Comparison of ENCODE assay signal across 20 mouse cellular contexts in the genomic region with DNA sequence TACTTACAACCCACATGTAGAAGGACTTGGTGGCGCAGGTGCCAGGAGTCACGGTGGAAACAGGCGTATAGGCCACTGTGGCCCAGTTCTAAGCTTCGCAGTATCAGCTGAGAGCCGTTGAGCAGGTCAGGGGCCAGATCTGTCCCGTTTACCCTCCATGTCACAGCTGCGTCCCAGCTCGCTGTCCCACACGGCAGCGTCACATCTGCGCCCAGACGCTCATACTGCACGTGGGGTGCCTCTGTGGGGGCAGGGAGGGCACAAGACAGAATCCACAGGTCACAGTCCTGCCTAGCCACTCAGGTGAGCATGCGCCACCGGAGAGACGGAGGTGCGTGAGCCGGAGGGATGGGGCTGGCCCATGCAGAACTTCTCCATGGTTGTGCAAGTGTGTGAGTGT. TPM values are rescaled to one million over a fixed set of nuclear protein-coding genes. Genes with fewer than 3 reads are reported as not detected.
DNase-seq lines count a peak whose midpoint lies in the region; ATAC-seq and TF ChIP-seq lines count a peak whose summit lies in the region.
"Had no signal": no experiment of that assay in that cellular context is flagged by ENCODE, and none has a peak within 500 bp of the region (broad histone marks: within the 10 kb centered on the region; RNA-seq: fewer than 3 reads in every experiment).

No protein-coding gene starts in this region.

- H3K9ac ChIP-seq in forebrain, embryonic 13.5 days, result 0 out of 2 replicates have a peak overlapping the region, but pooled peaks have one; percentile 2
- no peak overlapping the region for H3K9ac ChIP-seq in forebrain, postnatal 0 days
- no peak overlapping the region for H3K9ac ChIP-seq in hindbrain, embryonic 16.5 days (ENCODE audit: low read depth, low read length)
- H3K9ac ChIP-seq in midbrain, embryonic 13.5 days (replicated peaks), result no peak overlapping the region
- H3K9ac ChIP-seq: embryonic facial prominence, embryonic 15.5 days; hindbrain, embryonic 12.5 days; intestine, embryonic 15.5 days had no signal

- no peak overlapping the region for H3K4me2 ChIP-seq in forebrain, embryonic 13.5 days
- H3K4me2 ChIP-seq in forebrain, postnatal 0 days (ENCODE audit: low read depth), result no peak overlapping the region
- H3K4me2 ChIP-seq in hindbrain, embryonic 16.5 days (ENCODE audit: low read length), result no peak overlapping the region
- no peak overlapping the region for H3K4me2 ChIP-seq in midbrain, embryonic 13.5 days (replicated peaks)
- H3K4me2 ChIP-seq: embryonic facial prominence, embryonic 15.5 days; hindbrain, embryonic 12.5 days; intestine, embryonic 15.5 days had no signal

- peak overlapping the region; percentile 91 for H3K27ac ChIP-seq in forebrain, embryonic 13.5 days
- H3K27ac ChIP-seq in forebrain, postnatal 0 days (ENCODE audit: low read depth, low read length), result no peak overlapping the region
- H3K27ac ChIP-seq in hindbrain, embryonic 10.5 days, result peak overlapping the region; percentile 84; the same call in 1 of the 2 replicates
- no peak overlapping the region for H3K27ac ChIP-seq in hindbrain, embryonic 16.5 days (ENCODE audit: low read depth, low read length)
- peak overlapping the region; percentile 86; the same call in 1 of the 2 replicates for H3K27ac ChIP-seq in midbrain, embryonic 13.5 days
- no peak overlapping the region for H3K27ac ChIP-seq in midbrain, embryonic 10.5 days (replicated peaks)
- H3K27ac ChIP-seq: embryonic facial prominence, embryonic 15.5 days; gastrocnemius, adult 2 months; intestine, embryonic 15.5 days had no signal

- ATAC-seq in forebrain, embryonic 13.5 days, result no peak
- ATAC-seq in forebrain, postnatal 0 days, result no peak
- no peak for ATAC-seq in hindbrain, embryonic 16.5 days
- ATAC-seq in midbrain, embryonic 13.5 days, result no peak
- ATAC-seq: intestine, embryonic 15.5 days had no signal

- H3K36me3 ChIP-seq in forebrain, embryonic 13.5 days (ENCODE audit: poor library complexity, severe bottlenecking), result peaks cover 48% of the 10 kb centered on the region
- H3K36me3 ChIP-seq in forebrain, postnatal 0 days (ENCODE audit: insufficient read depth), result 0 out of 2 replicates have a peak, but pooled peaks cover 6% of the 10 kb centered on the region
- H3K36me3 ChIP-seq in hindbrain, embryonic 10.5 days, result peaks cover 98% of the 10 kb centered on the region
- H3K36me3 ChIP-seq in hindbrain, embryonic 16.5 days (ENCODE audit: control insufficient read depth, insufficient read depth, low read length), result no peaks in the 10 kb centered on the region
- peaks cover 23% of the 10 kb centered on the region for H3K36me3 ChIP-seq in midbrain, embryonic 13.5 days
- H3K36me3 ChIP-seq in midbrain, embryonic 10.5 days, result peaks cover 98% of the 10 kb centered on the region
- H3K36me3 ChIP-seq: embryonic facial prominence, embryonic 15.5 days; intestine, embryonic 15.5 days had no signal

- H3K4me1 ChIP-seq in forebrain, embryonic 13.5 days, result peaks cover 56% of the 10 kb centered on the region
- peaks cover 8% of the 10 kb centered on the region; the same call in 1 of the 2 replicates for H3K4me1 ChIP-seq in forebrain, postnatal 0 days (ENCODE audit: insufficient read depth)
- H3K4me1 ChIP-seq in hindbrain, embryonic 10.5 days (replicated peaks), result peaks cover 70% of the 10 kb centered on the region
- peaks cover 27% of the 10 kb centered on the region for H3K4me1 ChIP-seq in hindbrain, embryonic 16.5 days (ENCODE audit: control insufficient read depth, insufficient read depth, low read depth, low read length)
- peaks cover 60% of the 10 kb centered on the region for H3K4me1 ChIP-seq in midbrain, embryonic 13.5 days (replicated peaks)
- peaks cover 72% of the 10 kb centered on the region for H3K4me1 ChIP-seq in midbrain, embryonic 10.5 days

- H3K4me3 ChIP-seq in forebrain, embryonic 13.5 days, result no peak overlapping the region
- no peak overlapping the region for H3K4me3 ChIP-seq in forebrain, postnatal 0 days (ENCODE audit: low read depth, low read length)
- H3K4me3 ChIP-seq in hindbrain, embryonic 10.5 days, result no peak overlapping the region
- no peak overlapping the region for H3K4me3 ChIP-seq in hindbrain, embryonic 16.5 days (ENCODE audit: low read length)
- H3K4me3 ChIP-seq in midbrain, embryonic 13.5 days (replicated peaks), result no peak overlapping the region
- no peak overlapping the region for H3K4me3 ChIP-seq in midbrain, embryonic 10.5 days
- H3K4me3 ChIP-seq: embryonic facial prominence, embryonic 15.5 days; erythroblast, embryonic 14.5 days; gastrocnemius, adult 2 months; hindbrain, embryonic 12.5 days; intestine, embryonic 15.5 days had no signal

- WGBS in forebrain, embryonic 13.5 days, result 74% methylated on average over 18 of the region's 18 CpGs
- WGBS in forebrain, postnatal 0 days, result 81% methylated on average over 18 of the region's 18 CpGs
- 83% methylated on average over 18 of the region's 18 CpGs for WGBS in hindbrain, embryonic 10.5 days
- 82% methylated on average over 18 of the region's 18 CpGs for WGBS in hindbrain, embryonic 16.5 days
- WGBS in midbrain, embryonic 13.5 days, result 78% methylated on average over 18 of the region's 18 CpGs
- WGBS in midbrain, embryonic 10.5 days, result 89% methylated on average over 18 of the region's 18 CpGs

- no peak for TF ChIP-seq CTCF in forebrain, postnatal 0 days (IDR thresholded peaks at IDR 0.05; ENCODE audit: low read depth)

- H3K9me3 ChIP-seq in forebrain, embryonic 13.5 days (replicated peaks), result no peaks in the 10 kb centered on the region
- no peaks in the 10 kb centered on the region for H3K9me3 ChIP-seq in forebrain, postnatal 0 days (ENCODE audit: low read length)
- H3K9me3 ChIP-seq in hindbrain, embryonic 10.5 days, result no peaks in the 10 kb centered on the region
- H3K9me3 ChIP-seq in hindbrain, embryonic 16.5 days (ENCODE audit: control insufficient read depth, low read length), result no peaks in the 10 kb centered on the region
- no peaks in the 10 kb centered on the region for H3K9me3 ChIP-seq in midbrain, embryonic 13.5 days
- H3K9me3 ChIP-seq in midbrain, embryonic 10.5 days (replicated peaks), result no peaks in the 10 kb centered on the region
- H3K9me3 ChIP-seq: embryonic facial prominence, embryonic 15.5 days; hindbrain, embryonic 12.5 days; intestine, embryonic 15.5 days had no signal

- no peak for DNase-seq in forebrain, postnatal 0 days
- DNase-seq in hindbrain, embryonic 10.5 days (ENCODE audit: low spot score), result no peak
- DNase-seq in midbrain, embryonic 10.5 days (ENCODE audit: low spot score), result no peak
- DNase-seq: adrenal gland, adult 2 months; adrenal gland, postnatal 25 days; cerebellum, adult 18-20 months; cerebellum, adult 9-11 months; cerebellum, postnatal 36 days; gastrocnemius, adult 2 months; gastrocnemius, postnatal 25 days; kidney, adult 18-20 months had no signal

- H3K27me3 ChIP-seq in forebrain, embryonic 13.5 days, result no peaks in the 10 kb centered on the region
- H3K27me3 ChIP-seq in forebrain, postnatal 0 days (ENCODE audit: insufficient read depth, low read length), result no peaks in the 10 kb centered on the region
- H3K27me3 ChIP-seq in hindbrain, embryonic 10.5 days (ENCODE audit: insufficient read depth, poor library complexity, severe bottlenecking), result 0 out of 2 replicates have a peak, but pooled peaks cover 9% of the 10 kb centered on the region
- no peaks in the 10 kb centered on the region for H3K27me3 ChIP-seq in hindbrain, embryonic 16.5 days (replicated peaks; ENCODE audit: control insufficient read depth, insufficient read depth, low read length)
- no peaks in the 10 kb centered on the region for H3K27me3 ChIP-seq in midbrain, embryonic 13.5 days
- H3K27me3 ChIP-seq in midbrain, embryonic 10.5 days (ENCODE audit: low read depth, poor library complexity, severe bottlenecking), result peaks cover 20% of the 10 kb centered on the region
- H3K27me3 ChIP-seq: hindbrain, embryonic 12.5 days; intestine, embryonic 15.5 days had no signal

RNA-seq across cellular contexts. Expression of a gene that starts 26.1 kb away (rescaled TPM):
- polyA plus RNA-seq in forebrain, embryonic 13.5 days (2015; fragmentation: Nextera tagmentation; extraction: Ambion mirVana), result 21.1 and 21.8 TPM in 2 replicates
- total RNA-seq in forebrain, postnatal 0 days (2014; rRNA removed), result 24.7 and 25.9 TPM in 2 replicates
- 13.6 and 14.2 TPM in 2 replicates for polyA plus RNA-seq in forebrain, postnatal 0 days (2015; fragmentation: Nextera tagmentation; extraction: Ambion mirVana)
- 29.7 and 51.6 TPM in 2 replicates for polyA plus RNA-seq in hindbrain, embryonic 10.5 days (2016; fragmentation: Nextera tagmentation; extraction: Ambion mirVana)
- polyA plus RNA-seq in hindbrain, embryonic 16.5 days (2015; fragmentation: Nextera tagmentation; extraction: Ambion mirVana), result 22.5 and 29.5 TPM in 2 replicates
- polyA plus RNA-seq in midbrain, embryonic 13.5 days (2015; fragmentation: Nextera tagmentation; extraction: Ambion mirVana), result 27.6 and 32.7 TPM in 2 replicates
- 27.1 and 35.8 TPM in 2 replicates for polyA plus RNA-seq in midbrain, embryonic 10.5 days (2016; fragmentation: Nextera tagmentation; extraction: Ambion mirVana)
- total RNA-seq: CH12.LX; granulocyte monocyte progenitor cell, adult 5-6 weeks had no signal
- polyA plus RNA-seq: erythroblast, embryonic 14.5 days had no signal

RNA-seq across cellular contexts. Expression of a gene that starts 29.0 kb away (rescaled TPM):
- polyA plus RNA-seq in forebrain, embryonic 13.5 days (2015; fragmentation: Nextera tagmentation; extraction: Ambion mirVana), result 28.1 and 30.7 TPM in 2 replicates
- 16.8 and 17.2 TPM in 2 replicates for total RNA-seq in forebrain, postnatal 0 days (2014; rRNA removed)
- 29.1 and 31.2 TPM in 2 replicates for polyA plus RNA-seq in forebrain, postnatal 0 days (2015; fragmentation: Nextera tagmentation; extraction: Ambion mirVana)
- 84.3 and 91.4 TPM in 2 replicates for polyA plus RNA-seq in hindbrain, embryonic 10.5 days (2016; fragmentation: Nextera tagmentation; extraction: Ambion mirVana)
- polyA plus RNA-seq in hindbrain, embryonic 16.5 days (2015; fragmentation: Nextera tagmentation; extraction: Ambion mirVana), result 46.4 and 46.6 TPM in 2 replicates
- 34.0 and 34.9 TPM in 2 replicates for polyA plus RNA-seq in midbrain, embryonic 13.5 days (2015; fragmentation: Nextera tagmentation; extraction: Ambion mirVana)
- polyA plus RNA-seq in midbrain, embryonic 10.5 days (2016; fragmentation: Nextera tagmentation; extraction: Ambion mirVana), result 69.0 TPM in 2 replicates

RNA-seq across cellular contexts. Expression of a gene that starts 30.7 kb away (rescaled TPM):
- 47.8 and 50.6 TPM in 2 replicates for polyA plus RNA-seq in forebrain, embryonic 13.5 days (2015; fragmentation: Nextera tagmentation; extraction: Ambion mirVana)
- 106 and 130 TPM in 2 replicates for total RNA-seq in forebrain, postnatal 0 days (2014; rRNA removed)
- polyA plus RNA-seq in forebrain, postnatal 0 days (2015; fragmentation: Nextera tagmentation; extraction: Ambion mirVana), result 117 and 122 TPM in 2 replicates
- 27.3 and 50.9 TPM in 2 replicates for polyA plus RNA-seq in hindbrain, embryonic 10.5 days (2016; fragmentation: Nextera tagmentation; extraction: Ambion mirVana)
- 115 and 117 TPM in 2 replicates for polyA plus RNA-seq in hindbrain, embryonic 16.5 days (2015; fragmentation: Nextera tagmentation; extraction: Ambion mirVana)
- polyA plus RNA-seq in midbrain, embryonic 13.5 days (2015; fragmentation: Nextera tagmentation; extraction: Ambion mirVana), result 81.6 and 92.1 TPM in 2 replicates
- 23.2 and 31.4 TPM in 2 replicates for polyA plus RNA-seq in midbrain, embryonic 10.5 days (2016; fragmentation: Nextera tagmentation; extraction: Ambion mirVana)
- total RNA-seq: granulocyte monocyte progenitor cell, adult 5-6 weeks had no signal

RNA-seq across cellular contexts. Expression of a gene that starts 42.5 kb away (rescaled TPM):
- 80.7 and 83.8 TPM in 2 replicates for polyA plus RNA-seq in forebrain, embryonic 13.5 days (2015; fragmentation: Nextera tagmentation; extraction: Ambion mirVana)
- total RNA-seq in forebrain, postnatal 0 days (2014; rRNA removed), result 36.3 and 44.4 TPM in 2 replicates
- 43.0 and 52.0 TPM in 2 replicates for polyA plus RNA-seq in forebrain, postnatal 0 days (2015; fragmentation: Nextera tagmentation; extraction: Ambion mirVana)
- 89.7 and 96.6 TPM in 2 replicates for polyA plus RNA-seq in hindbrain, embryonic 10.5 days (2016; fragmentation: Nextera tagmentation; extraction: Ambion mirVana)
- polyA plus RNA-seq in hindbrain, embryonic 16.5 days (2015; fragmentation: Nextera tagmentation; extraction: Ambion mirVana), result 63.6 and 65.2 TPM in 2 replicates
- 63.9 and 67.4 TPM in 2 replicates for polyA plus RNA-seq in midbrain, embryonic 13.5 days (2015; fragmentation: Nextera tagmentation; extraction: Ambion mirVana)
- 86.4 and 91.5 TPM in 2 replicates for polyA plus RNA-seq in midbrain, embryonic 10.5 days (2016; fragmentation: Nextera tagmentation; extraction: Ambion mirVana)

RNA-seq across cellular contexts. Expression of a gene that starts 52.1 kb away (rescaled TPM):
- polyA plus RNA-seq in forebrain, embryonic 13.5 days (2015; fragmentation: Nextera tagmentation; extraction: Ambion mirVana), result 259 and 262 TPM in 2 replicates
- 184 and 251 TPM in 2 replicates for total RNA-seq in forebrain, postnatal 0 days (2014; rRNA removed)
- 378 and 438 TPM in 2 replicates for polyA plus RNA-seq in forebrain, postnatal 0 days (2015; fragmentation: Nextera tagmentation; extraction: Ambion mirVana)
- 171 and 232 TPM in 2 replicates for polyA plus RNA-seq in hindbrain, embryonic 10.5 days (2016; fragmentation: Nextera tagmentation; extraction: Ambion mirVana)
- 309 and 323 TPM in 2 replicates for polyA plus RNA-seq in hindbrain, embryonic 16.5 days (2015; fragmentation: Nextera tagmentation; extraction: Ambion mirVana)
- 270 and 278 TPM in 2 replicates for polyA plus RNA-seq in midbrain, embryonic 13.5 days (2015; fragmentation: Nextera tagmentation; extraction: Ambion mirVana)
- 150 and 167 TPM in 2 replicates for polyA plus RNA-seq in midbrain, embryonic 10.5 days (2016; fragmentation: Nextera tagmentation; extraction: Ambion mirVana)

Comparison
In these comparisons a context has a peak if more than half of its experiments do, and no peak if none do; other contexts are left out.
1. H3K27ac ChIP-seq: peak in forebrain, embryonic 13.5 days (single experiment), hindbrain, embryonic 10.5 days (single experiment) and midbrain, embryonic 13.5 days (single experiment); none in forebrain, postnatal 0 days (single experiment), hindbrain, embryonic 16.5 days (single experiment) and midbrain, embryonic 10.5 days (single experiment).